Mouse (Mus musculus): ENCODE results near the gene Muc1. TPM values are rescaled to one million over a fixed set of nuclear protein-coding genes. Genes with fewer than 3 reads are reported as not detected.

The Muc1 gene
- total and polyA plus RNA-seq, 3 experiments, result 0.04 to 1.1 TPM; not detected in 1

- no peak overlapping the region for H3K4me3 ChIP-seq (ENCODE audit: control insufficient read depth in 1 of 2, insufficient read depth in 1 of 2, low read depth in 2 of 2, low read length in 2 of 2)
- H3K36me3 ChIP-seq (ENCODE audit: control insufficient read depth in 1 of 2, insufficient read depth in 2 of 2, low read length in 2 of 2), result no peaks in the 10 kb centered on the region
- no peaks in the 10 kb centered on the region for H3K4me1 ChIP-seq (ENCODE audit: control insufficient read depth in 1 of 2, insufficient read depth in 2 of 2, low read length in 2 of 2)
- no peaks in the 10 kb centered on the region for H3K9me3 ChIP-seq (replicated peaks; ENCODE audit: insufficient read depth, low read length)
- no peak for TF ChIP-seq NELFE (IDR thresholded peaks at IDR 0.05; ENCODE audit: low read depth, low read length)
- TF ChIP-seq RAD21 (IDR thresholded peaks at IDR 0.05; ENCODE audit: low read depth, low read length), result no peak
- TF ChIP-seq SMC3 (IDR thresholded peaks at IDR 0.05; ENCODE audit: low read depth, low read length), result no peak
- no peak for TF ChIP-seq POLR2AphosphoS2 (IDR thresholded peaks at IDR 0.05; ENCODE audit: low read length)
- TF ChIP-seq MAFK (IDR thresholded peaks at IDR 0.05; ENCODE audit: borderline replicate concordance, low read depth, low read length), result no peak
- TF ChIP-seq USF1 (IDR thresholded peaks at IDR 0.05; ENCODE audit: low read depth, low read length), result no peak
- TF ChIP-seq ZKSCAN1 (IDR thresholded peaks at IDR 0.05; ENCODE audit: low read depth, low read length), result no peak
- TF ChIP-seq NRF1 (IDR thresholded peaks at IDR 0.05; ENCODE audit: insufficient read depth, low read depth, low read length, poor library complexity, severe bottlenecking), result no peak
- TF ChIP-seq ELF1 (IDR thresholded peaks at IDR 0.05; ENCODE audit: low read depth, low read length), result no peak
- TF ChIP-seq RCOR1 (IDR thresholded peaks at IDR 0.05; ENCODE audit: low read depth, low read length), result no peak
- TF ChIP-seq GABPA (IDR thresholded peaks at IDR 0.05; ENCODE audit: low read depth, low read length), result no peak
- TF ChIP-seq GATA1 (IDR thresholded peaks at IDR 0.05; ENCODE audit: low read depth, low read length), result no peak
- no peak for TF ChIP-seq TAL1 (IDR thresholded peaks at IDR 0.05; ENCODE audit: low read length)
- TF ChIP-seq POLR2AphosphoS5 (IDR thresholded peaks at IDR 0.05; ENCODE audit: borderline replicate concordance, low read depth, low read length), result no peak
- no peak for TF ChIP-seq MAX (IDR thresholded peaks at IDR 0.05; ENCODE audit: low read length)
- H3K9ac ChIP-seq (ENCODE audit: control insufficient read depth, low read depth, low read length, poor library complexity, severe bottlenecking), result no peak overlapping the region
- peaks cover 27 to 36% of the 10 kb centered on the region in 2 experiments for H3K27me3 ChIP-seq (ENCODE audit: control insufficient read depth in 1 of 2, insufficient read depth in 2 of 2, low read length in 2 of 2)
- H3K27ac ChIP-seq (ENCODE audit: control insufficient read depth, low read depth, low read length), result no peak overlapping the region
- no peaks in the 10 kb centered on the region for H3K79me2 ChIP-seq (ENCODE audit: control insufficient read depth, insufficient read depth, low read length, poor library complexity)
- DNase-seq (ENCODE audit: low read depth, low spot score), result no peak
Observed at GRCm38 (mm10) chr3:89277281-89278021, 48.6 kb downstream of the Muc1 start.

GRCm38 (mm10) chr3:89278107-89278506 lies 49.2 kb downstream of the Muc1 start:
- Histone ChIP-seq H3K9me3 (replicated peaks; ENCODE audit: insufficient read depth, low read length) (no peaks in the 10 kb centered on the region), H3K9ac (ENCODE audit: control insufficient read depth, low read depth, low read length, poor library complexity, severe bottlenecking) (no peak overlapping the region), H3K79me2 (ENCODE audit: control insufficient read depth, insufficient read depth, low read length, poor library complexity) (no peaks in the 10 kb centered on the region), H3K4me1 (ENCODE audit: control insufficient read depth in 1 of 2, insufficient read depth in 2 of 2, low read length in 2 of 2) (no peaks in the 10 kb centered on the region), H3K36me3 (ENCODE audit: control insufficient read depth in 1 of 2, insufficient read depth in 2 of 2, low read length in 2 of 2) (no peaks in the 10 kb centered on the region), H3K4me3 (ENCODE audit: control insufficient read depth in 1 of 2, insufficient read depth in 1 of 2, low read depth in 2 of 2, low read length in 2 of 2) (no peak overlapping the region), H3K27me3 (ENCODE audit: control insufficient read depth in 1 of 2, insufficient read depth in 2 of 2, low read length in 2 of 2) (peaks cover 29 to 38% of the 10 kb centered on the region in 2 experiments), H3K27ac (ENCODE audit: control insufficient read depth, low read depth, low read length) (no peak overlapping the region)
- no peak for DNase-seq (ENCODE audit: low read depth, low spot score)
- TF ChIP-seq KAT2A (conservative IDR thresholded peaks at IDR 0.05; ENCODE audit: low read depth, low read length) (no peak), SIN3A (IDR thresholded peaks at IDR 0.05; ENCODE audit: low read length) (no peak), GABPA (IDR thresholded peaks at IDR 0.05; ENCODE audit: low read depth, low read length) (no peak), UBTF (IDR thresholded peaks at IDR 0.05; ENCODE audit: borderline replicate concordance, insufficient read depth, low read depth, low read length) (no peak), ELF1 (IDR thresholded peaks at IDR 0.05; ENCODE audit: low read depth, low read length) (no peak), MXI1 (IDR thresholded peaks at IDR 0.05; ENCODE audit: low read depth, low read length) (no peak), NRF1 (IDR thresholded peaks at IDR 0.05; ENCODE audit: insufficient read depth, low read depth, low read length, poor library complexity, severe bottlenecking) (no peak), CHD1 (IDR thresholded peaks at IDR 0.05; ENCODE audit: low read depth, low read length) (no peak), JUND (IDR thresholded peaks at IDR 0.05; ENCODE audit: low read depth, low read length) (no peak), USF2 (IDR thresholded peaks at IDR 0.05; ENCODE audit: borderline replicate concordance in 1 of 2, insufficient read depth in 1 of 2, low read depth in 1 of 2, low read length in 2 of 2) (no peak), POLR2AphosphoS2 (IDR thresholded peaks at IDR 0.05; ENCODE audit: low read length) (no peak), TCF12 (IDR thresholded peaks at IDR 0.05; ENCODE audit: low read depth, low read length) (no peak)
